11 mouse cellular contexts compared by ENCODE assay signal in the genomic region with DNA sequence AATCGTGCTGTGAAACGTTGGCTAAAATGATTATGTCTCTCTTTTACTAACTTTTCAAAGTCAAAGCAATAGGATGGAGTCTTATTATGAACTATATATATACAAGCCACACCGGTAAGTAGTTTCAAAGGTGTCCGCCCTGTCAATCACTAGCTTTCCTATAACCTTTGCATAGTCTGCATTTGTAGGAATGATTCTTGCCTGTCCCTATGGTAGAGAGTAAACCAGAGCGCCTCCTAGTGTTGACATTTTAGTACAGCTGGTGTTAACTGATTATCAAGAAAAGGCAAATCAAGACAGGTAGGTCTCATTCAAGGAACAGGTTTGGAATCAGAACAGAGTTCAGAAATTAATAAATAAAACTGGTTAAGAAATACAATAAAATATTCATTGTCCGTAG. TPM values are rescaled to one million over a fixed set of nuclear protein-coding genes. Genes with fewer than 3 reads are reported as not detected.
DNase-seq lines count a peak whose midpoint lies in the region; TF ChIP-seq lines count a peak whose summit lies in the region.
"Had no signal": no experiment of that assay in that cellular context is flagged by ENCODE, and none has a peak within 500 bp of the region (broad histone marks: within the 10 kb centered on the region; RNA-seq: fewer than 3 reads in every experiment).

No protein-coding gene starts in this region.

- H3K4me3 ChIP-seq in left cerebral cortex, adult 2 months, result no peak overlapping the region

- peak; percentile 26 for DNase-seq in adrenal gland, adult 2 months
- DNase-seq in adrenal gland, postnatal 4 days (ENCODE audit: low spot score in 2 of 2), result no peak
- no peak for DNase-seq in left cerebral cortex, adult 2 months (ENCODE audit: extremely low spot score in 1 of 2, low spot score in 2 of 2)
- no peak for DNase-seq in left cerebral cortex, adult 11 months (ENCODE audit: low spot score)
- DNase-seq in ZHBTc4 (ENCODE audit: low read depth, low spot score), result peak; percentile 54
- peak; percentile 14 to 21 for DNase-seq in kidney, postnatal 4 days
- DNase-seq in B cell, adult 2 months, result no peak
- DNase-seq in heart, postnatal 4 days, result no peak

- TF ChIP-seq CTCF in left cerebral cortex, adult 2 months (IDR thresholded peaks at IDR 0.05), result peak; percentile 62

- intact Hi-C loops in left cerebral cortex, adult 2 months (cut with DNase I), result loop anchor here (1.0 to 10.0 kb wide), 2 partner anchors 170 to 328 kb away; no protein-coding TSS in a partner anchor

- H3K27ac ChIP-seq in left cerebral cortex, adult 2 months, result no peak overlapping the region

RNA-seq across cellular contexts. Expression of a gene that starts 20.5 kb away (rescaled TPM):
- not detected for total RNA-seq in adrenal gland, adult 2 months (2021)
- polyA plus RNA-seq in adrenal gland, adult 2 months (2012; rRNA removed), result not detected in 2 replicates
- 10 to 100 TPM in 1 of 2 experiments, under 1 TPM in 1; 0.25 to 12.7 TPM for total RNA-seq in adrenal gland, postnatal 4 days (2021)
- not detected for total RNA-seq in left cerebral cortex, adult 2 months (2021)
- not detected for total RNA-seq in heart, postnatal 4 days (2021)
- total RNA-seq: layer of hippocampus, postnatal 25 days had no signal
- polyA plus RNA-seq: C2C12; cortical plate, adult 2 months had no signal

RNA-seq across cellular contexts. Expression of a gene that starts 35.7 kb away (rescaled TPM):
- total RNA-seq in adrenal gland, adult 2 months (2021), result not detected
- polyA plus RNA-seq in adrenal gland, adult 2 months (2012; rRNA removed), result not detected in 2 replicates
- total RNA-seq in adrenal gland, postnatal 4 days (2021), result not detected
- total RNA-seq in left cerebral cortex, adult 2 months (2021), result not detected
- total RNA-seq in heart, postnatal 4 days (2021), result not detected
- total RNA-seq: layer of hippocampus, postnatal 25 days had no signal
- polyA plus RNA-seq: C2C12; cortical plate, adult 2 months had no signal

Comparison
In these comparisons a context has a peak if more than half of its experiments do, and no peak if none do; other contexts are left out.
1. DNase-seq: peak in adrenal gland, adult 2 months (single experiment), ZHBTc4 (single experiment) and kidney, postnatal 4 days (2 of 2); none in adrenal gland, postnatal 4 days (0 of 2), left cerebral cortex, adult 2 months (0 of 2), left cerebral cortex, adult 11 months (single experiment), B cell, adult 2 months (0 of 2) and heart, postnatal 4 days (single experiment).